Mouse (Mus musculus) brain, adult 2 months (tissue): Measurements from ENCODE around the gene Tmem178b.

ENCODE experiments used
- DNase-seq: peaks from one replicate; pipeline ENCODE4 v3.0.0; 2011; ENCODE audit warnings: low read depth, low spot score

The Tmem178b gene

DNA sequence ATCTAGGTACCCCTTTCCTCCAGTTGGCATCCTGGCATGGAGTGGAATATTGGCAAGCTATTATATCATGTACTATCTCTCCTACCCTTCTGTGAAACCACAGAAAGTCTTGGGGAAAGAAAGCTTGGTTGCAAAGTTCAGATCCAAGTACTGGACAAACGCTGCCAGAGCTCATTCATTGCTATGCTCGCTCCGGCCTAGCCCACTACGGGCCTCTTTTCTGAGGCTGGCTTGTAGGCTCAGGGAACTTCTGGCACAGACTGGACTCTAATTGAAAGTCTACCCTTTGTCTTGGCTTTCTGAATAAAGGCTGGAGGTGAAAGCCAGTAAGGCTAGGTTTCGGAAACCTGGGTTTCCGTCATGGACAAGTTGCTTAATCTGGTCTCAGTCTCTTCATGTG, 44.7 kb downstream of the Tmem178b start:
- no peak for DNase-seq

DNA sequence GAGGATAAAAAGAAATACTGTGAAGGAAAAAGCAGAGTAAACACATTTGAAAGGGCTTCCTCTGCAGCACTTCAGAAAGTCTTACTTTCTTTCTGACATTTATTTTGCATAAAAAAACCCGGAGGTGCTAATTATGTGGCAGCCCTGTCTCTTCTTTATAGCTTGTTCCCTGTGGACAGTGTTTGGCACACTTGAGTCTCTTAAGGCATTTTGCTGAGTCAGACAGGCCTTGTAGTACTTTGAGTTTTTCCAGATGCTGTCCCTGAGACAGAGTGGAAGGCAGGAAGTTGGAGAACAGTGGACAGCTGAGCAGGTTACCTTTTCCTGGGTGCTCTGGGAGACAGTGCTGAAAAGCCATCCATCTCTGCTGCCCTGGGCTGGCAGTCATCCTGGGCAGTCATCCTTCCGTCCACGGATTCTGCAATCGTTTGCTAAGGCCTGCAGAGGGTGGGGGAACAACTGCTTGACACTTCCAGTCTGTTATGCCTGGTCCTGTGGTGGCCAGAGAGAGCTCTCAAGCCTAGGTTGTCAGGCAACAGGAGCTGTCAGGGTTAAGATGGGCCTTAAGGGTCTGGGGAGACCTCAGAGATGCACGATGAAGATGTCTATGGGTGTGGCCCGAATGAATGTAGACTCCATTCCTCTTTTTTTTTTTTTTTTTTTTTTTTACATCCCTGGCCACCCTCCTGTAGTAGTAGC, 46.1 kb downstream of the Tmem178b start:
- DNase-seq, result peak; percentile 72

DNA sequence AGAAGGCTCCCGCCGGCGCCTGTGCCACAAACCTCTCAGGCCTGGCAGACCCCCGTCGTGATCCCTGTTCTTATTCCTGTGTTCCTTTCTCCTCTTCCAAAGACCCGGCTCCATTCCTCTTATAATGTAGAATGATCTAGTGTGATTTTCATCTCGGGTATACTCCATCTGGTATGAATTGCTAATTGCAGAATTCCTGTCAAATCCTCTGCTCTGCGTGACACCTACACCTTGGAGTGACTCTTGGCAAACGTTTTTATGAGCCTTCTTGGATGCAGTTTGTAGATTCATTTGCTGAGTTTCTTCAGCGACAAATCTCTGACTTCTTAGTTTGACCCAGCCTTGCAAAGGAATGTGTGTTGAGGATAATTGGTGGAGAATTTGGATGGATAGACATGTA, 53.4 kb downstream of the Tmem178b start:
- DNase-seq, result peak; percentile 59

GRCm38 (mm10) chr6:39936590-39936989, 63.5 kb downstream of the Tmem178b start:
- no peak for DNase-seq

GRCm38 (mm10) chr6:39940920-39941319, 67.8 kb downstream of the Tmem178b start:
- no peak for DNase-seq

- DNase-seq, result no peak
These were observed 71.8 kb downstream of the Tmem178b start for GRCm38 (mm10) chr6:39944854-39945253.

DNA sequence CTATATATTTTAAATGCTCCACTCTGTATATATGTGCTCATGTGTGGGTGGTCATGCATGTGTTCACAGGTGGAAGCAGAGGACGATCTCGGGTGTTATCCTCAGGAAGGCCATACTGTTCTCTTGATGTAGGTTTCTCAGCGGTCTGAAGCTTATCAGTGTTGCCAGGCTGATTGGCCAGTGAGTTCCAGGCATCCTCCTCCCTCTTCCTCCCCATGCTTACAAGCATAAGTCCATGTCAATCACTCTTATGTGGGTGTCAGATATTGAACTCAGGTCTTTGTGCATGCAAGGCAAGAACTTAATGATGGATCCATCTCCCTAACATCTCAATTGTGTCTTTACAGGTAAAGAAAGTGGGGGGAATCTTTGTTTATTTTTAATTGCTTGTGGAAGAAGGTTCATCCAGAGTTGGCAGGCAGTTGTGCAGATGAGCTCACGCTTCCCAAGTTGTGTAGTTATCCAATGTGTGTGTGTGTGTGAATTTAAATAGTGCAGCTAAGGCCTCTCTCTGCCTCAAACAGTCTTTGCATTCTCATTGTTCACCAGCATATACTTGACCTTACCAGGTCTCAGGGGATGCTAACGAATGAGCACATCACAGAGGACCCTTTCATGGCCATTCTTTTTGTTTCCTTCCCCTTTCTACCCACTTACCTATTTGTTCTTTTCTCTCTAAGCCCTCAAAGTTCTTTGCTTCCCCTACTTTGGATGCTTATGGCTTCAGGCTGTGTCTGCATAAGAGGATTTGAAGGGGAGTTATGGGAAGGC, 72.8 kb downstream of the Tmem178b start:
- DNase-seq, result no peak

- DNase-seq, result peak; percentile 79
These were observed 73.5 kb downstream of the Tmem178b start for GRCm38 (mm10) chr6:39946601-39947000.

GRCm38 (mm10) chr6:39953951-39954350, 80.9 kb downstream of the Tmem178b start:
- peak; percentile 56 for DNase-seq

- DNase-seq, result no peak
These were observed 82.1 kb downstream of the Tmem178b start for GRCm38 (mm10) chr6:39955211-39955610.

DNA sequence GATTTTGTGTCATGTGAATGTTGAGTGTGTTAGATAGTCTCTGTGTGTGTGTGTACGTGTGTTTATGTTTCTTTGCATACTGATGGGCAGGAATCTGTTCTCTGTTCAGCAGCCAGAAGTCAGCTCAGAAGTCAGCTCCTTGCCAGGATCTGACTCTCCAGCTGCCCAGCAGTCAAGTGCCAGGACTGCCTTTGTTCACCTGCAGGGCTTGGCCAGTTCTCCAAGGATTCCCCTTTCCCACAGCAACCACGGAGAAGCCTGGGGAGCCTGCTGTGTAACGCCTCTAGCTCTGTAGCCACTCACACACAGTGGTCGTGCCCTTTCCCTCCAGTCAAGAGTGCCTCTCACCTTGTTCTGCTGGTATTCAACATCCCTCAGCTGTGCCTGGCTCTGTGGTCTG, 91.5 kb downstream of the Tmem178b start:
- peak; percentile 50 for DNase-seq

DNA sequence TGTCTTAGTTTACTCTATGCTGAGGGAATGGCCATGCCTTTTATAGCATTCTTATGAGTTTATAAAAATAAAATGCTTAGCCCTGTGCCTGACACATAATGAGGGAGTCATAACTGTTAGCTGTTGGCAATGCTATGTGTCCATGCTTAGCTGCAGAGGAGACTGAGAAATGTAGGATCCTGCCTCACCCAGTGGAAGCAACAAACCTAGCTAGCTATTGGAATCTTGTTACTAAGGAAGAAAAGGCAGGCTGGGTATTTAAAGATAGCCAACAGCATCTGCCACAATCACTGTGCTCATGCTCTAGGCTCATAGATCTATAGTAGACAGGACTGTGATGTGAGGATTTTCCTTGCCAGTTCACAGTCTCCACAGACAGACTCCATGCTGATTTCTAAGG, 97.2 kb downstream of the Tmem178b start:
- peak; percentile 60 for DNase-seq

- DNase-seq, result peak; percentile 78
These were observed 105.9 kb downstream of the Tmem178b start for GRCm38 (mm10) chr6:39978942-39979341.

DNA sequence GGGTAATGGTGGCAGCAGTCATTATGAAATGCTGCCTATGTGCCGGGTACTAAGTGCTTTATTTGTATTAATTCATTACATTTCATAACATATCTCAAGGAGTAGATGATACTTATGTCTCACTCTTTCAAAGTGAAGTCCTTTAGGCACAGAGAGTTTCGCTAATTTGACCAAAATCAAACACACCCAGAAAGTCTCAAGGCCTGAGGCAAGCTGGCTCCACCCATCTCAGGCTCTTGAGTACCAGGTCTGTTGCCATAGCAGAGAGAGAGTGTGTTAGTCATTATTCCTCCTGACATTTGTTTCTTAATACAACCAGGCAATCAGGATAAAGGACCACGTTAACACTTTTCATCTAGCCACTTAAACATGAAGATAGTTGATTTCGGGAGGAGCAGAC, 117.7 kb downstream of the Tmem178b start:
- DNase-seq, result no peak

DNA sequence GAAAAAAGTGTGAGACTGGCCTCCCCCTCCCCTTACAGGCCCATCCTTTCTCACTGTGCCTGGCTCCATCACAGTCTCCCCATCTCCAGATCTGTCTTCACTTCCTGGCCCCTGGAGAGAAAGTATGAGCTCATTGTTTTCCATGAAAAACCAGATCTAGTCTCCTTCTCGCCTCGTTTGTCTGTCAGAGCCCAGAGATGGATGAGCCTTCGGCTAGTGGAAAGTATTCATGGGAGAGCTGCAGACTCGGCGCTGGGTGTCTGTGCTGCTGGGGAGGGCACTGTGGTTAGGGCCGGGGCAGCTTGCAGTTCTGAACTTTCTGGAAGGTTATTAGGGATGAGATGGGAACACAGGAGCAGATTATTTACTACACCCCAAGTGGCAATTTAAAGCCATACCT, 118.9 kb downstream of the Tmem178b start:
- no peak for DNase-seq

GRCm38 (mm10) chr6:40006006-40006765, 133.1 kb downstream of the Tmem178b start:
- no peak for DNase-seq

DNA sequence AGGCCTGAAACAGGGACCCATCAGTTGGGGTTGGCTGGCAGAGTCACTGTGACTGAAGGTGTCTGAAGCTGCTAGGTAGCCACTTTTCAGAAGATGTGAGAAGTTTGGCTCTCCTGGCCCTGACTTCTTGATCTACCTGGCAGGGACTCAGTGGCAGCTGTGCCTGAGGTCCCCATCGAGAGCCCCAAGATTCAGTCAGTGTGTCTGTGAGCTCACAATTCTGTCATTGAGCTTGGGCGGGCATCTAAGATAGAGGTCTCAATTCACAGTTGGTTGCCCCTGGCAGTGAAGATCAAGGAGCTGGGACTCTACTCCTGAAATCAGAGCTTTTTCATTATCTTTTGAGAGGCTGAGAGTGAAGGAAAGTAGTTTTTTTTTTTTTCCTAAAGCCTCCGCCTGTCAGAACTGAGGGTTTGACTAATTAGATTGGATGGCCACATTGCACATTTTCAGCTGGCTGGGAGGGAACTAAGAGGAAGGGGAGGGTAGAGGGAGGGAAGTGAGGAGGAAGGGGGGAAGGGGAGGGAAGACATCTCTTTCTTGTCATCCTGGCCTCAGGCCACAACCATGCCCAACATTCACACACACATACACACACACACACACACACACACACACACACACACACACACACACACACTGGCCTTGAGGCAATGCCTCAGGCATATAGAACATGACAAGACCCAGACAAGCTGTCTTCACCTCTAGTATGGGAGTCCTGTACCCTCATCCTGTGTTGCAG, 135.3 kb downstream of the Tmem178b start:
- no peak for DNase-seq

GRCm38 (mm10) chr6:40009718-40010117, 136.6 kb downstream of the Tmem178b start:
- DNase-seq, result peak; percentile 78

GRCm38 (mm10) chr6:40011066-40011465, 138.0 kb downstream of the Tmem178b start:
- no peak for DNase-seq

DNA sequence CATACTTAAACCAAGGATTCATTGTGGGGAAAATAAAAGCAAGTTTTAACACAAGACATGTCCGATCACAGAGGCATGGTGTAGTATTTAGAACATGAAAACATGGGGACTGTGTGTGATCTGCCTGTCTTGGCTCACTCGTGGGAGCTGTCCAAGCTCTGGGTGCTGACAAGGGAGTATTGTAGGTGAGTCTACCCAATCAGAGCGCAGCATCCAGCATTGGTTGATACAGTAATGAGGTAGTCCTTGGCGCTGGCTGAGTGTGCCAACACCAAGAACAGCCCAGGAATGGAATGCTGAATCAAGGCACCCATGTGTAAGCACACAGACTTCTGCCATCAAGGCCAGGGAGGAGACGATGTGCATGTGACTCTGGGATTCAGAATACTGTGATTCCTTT, 138.5 kb downstream of the Tmem178b start:
- DNase-seq, result no peak

GRCm38 (mm10) chr6:40013407-40013806, 140.3 kb downstream of the Tmem178b start:
- DNase-seq, result peak; percentile 43

DNA sequence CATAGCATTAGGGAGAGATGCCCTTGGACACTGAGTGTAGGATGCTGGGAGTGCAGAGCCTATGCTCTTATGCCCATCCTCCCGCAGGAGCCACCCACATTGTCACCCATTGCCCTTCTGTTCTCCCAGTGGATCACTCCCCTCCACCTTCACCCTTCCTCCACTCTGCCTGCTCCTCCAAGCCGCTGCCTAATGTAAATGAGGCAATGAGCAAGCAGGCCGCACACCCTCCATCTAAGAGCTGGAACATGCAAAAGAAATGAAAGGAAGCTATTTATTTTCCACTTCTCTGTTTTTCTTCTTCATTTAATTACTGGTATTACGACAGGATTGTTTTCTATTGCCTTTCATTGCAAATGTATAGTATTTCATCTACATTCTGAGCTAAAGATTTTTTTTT, 142.1 kb downstream of the Tmem178b start:
- DNase-seq, result peak; percentile 68
